Mouse (Mus musculus) heart, adult 2 months (tissue): ENCODE measurements around the gene Ccdc3.

ENCODE experiments used
- CTCF ChIP-seq: fragments of 200-600 bp; IDR thresholded peaks from 2 replicates; pipeline ENCODE4 v1.8.1; 2022; ENCODE audit warnings: antibody characterized with exemption, mild to moderate bottlenecking, moderate library complexity
- POLR2A ChIP-seq: fragments of 200-500 bp; IDR thresholded peaks from 2 replicates; pipeline ENCODE4 v1.6.1; 2011; ENCODE audit warnings: mild to moderate bottlenecking, low read depth, low read length, control low read depth; ENCODE audit not compliant: insufficient read depth

DNA sequence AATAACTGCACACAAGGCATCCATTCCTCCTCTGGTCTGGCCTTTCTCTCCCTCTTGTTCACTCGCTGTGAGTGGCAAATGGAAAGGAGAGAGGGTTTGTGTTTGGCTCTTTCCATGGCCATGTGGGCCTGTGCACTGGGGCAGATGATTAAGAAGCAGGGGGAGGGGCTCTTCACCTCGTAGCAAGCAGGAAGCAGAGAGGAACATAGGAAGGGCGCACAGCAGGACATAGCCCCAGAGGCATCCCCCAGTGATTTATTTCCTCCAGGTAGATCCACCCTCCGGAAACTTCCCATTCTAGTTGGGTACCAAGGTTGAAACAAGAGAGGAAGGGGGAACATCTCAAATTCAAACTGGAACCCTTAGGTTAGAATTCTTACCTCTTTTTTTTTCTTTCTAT, 2.4 kb downstream of the Ccdc3 start:
- TF ChIP-seq POLR2A (no peak), CTCF (no peak)
